Mouse (Mus musculus) heart, adult 18-20 months (tissue): ENCODE data around the gene Mast4. TPM values are rescaled to one million over a fixed set of nuclear protein-coding genes. Genes with fewer than 3 reads are reported as not detected.

Experiments used
- DNase-seq, 2 experiments: peaks; one replicate each; pipeline ENCODE4 v3.0.0; 2021 to 2022; ENCODE audit warnings: mixed read lengths in 1 of 2
- total RNA-seq, 2 experiments: library from RNA; stranded (reverse); gene quantifications; 2 replicates each; pipeline ENCODE4 v1.2.3; 2021

Gene Mast4
- total RNA-seq, 2 experiments from 2014 or later, result 21.4 to 30.3 TPM

DNA sequence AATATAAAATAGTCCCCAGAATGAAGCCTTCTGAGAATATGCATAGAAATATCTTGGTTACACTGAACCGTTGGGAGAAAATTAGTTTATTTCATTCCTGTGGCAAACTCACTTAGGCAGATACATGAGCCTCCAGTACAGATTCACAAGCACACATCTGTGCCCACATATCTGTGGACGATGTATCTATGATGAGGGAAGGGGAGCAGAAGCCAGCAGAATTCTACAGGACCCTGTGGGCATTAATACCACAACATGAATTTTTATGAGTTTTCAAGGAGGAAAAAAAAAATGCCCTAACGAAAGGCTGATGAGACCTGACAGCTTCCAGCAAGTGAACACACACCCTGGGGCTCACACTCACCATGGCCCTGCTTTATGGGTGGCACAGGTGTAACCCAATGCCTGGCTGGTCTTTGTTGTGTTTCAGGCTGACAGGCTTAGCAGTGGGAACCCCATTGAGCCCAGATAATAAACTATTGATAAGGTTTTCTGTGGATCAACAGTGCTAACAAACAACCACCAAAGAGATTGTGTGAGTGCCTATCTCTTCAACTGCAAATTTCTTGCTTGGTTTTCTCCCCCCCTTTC lies 17.4 kb downstream of the Mast4 start:
- DNase-seq, result no peak

DNA sequence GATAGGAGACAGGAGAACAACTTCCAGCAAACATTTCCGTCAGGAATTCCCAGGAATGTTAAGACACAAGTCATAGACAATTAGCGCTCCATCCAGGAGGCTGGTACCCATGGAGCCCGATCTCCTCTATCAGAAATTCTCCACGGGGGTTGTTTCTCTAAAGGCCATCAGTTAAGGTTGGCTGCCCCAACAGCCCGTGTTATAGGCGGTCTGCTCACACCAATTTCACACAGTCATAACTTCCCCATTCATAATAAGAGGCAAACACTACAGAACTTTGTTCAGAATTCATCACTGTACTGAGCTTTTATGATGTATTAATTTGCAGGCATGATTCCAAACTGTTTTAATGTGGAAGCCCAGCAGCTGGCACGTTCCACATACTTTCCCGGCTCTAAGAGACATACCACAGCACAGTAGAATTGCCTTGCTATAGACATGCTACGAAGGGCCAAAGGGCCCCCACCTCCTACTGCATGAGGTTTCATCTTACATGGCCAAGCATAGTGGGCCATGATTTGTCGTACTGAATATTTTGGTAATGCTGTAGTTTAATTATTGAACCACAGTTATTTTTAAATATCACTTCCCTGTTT lies 19.1 kb downstream of the Mast4 start:
- DNase-seq, result no peak

DNA sequence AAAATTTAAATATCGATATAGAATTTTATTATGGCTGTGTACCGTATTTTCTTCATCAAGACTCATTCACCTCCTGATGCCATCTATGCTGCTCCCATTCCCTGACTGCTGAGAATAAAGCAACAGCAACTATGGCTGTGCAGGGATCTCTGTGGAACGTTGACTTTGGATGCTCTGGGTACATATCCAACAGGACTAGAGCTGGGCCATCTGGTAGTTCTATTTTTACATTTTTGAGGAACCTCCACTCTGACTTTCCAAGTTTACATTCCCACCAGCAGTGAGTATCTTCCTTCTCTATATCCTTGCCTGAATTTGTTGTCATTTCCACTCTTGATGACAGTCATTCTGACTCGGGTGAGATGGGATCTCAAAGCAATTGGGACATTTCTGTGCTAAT lies 26.0 kb downstream of the Mast4 start:
- no peak for DNase-seq

DNA sequence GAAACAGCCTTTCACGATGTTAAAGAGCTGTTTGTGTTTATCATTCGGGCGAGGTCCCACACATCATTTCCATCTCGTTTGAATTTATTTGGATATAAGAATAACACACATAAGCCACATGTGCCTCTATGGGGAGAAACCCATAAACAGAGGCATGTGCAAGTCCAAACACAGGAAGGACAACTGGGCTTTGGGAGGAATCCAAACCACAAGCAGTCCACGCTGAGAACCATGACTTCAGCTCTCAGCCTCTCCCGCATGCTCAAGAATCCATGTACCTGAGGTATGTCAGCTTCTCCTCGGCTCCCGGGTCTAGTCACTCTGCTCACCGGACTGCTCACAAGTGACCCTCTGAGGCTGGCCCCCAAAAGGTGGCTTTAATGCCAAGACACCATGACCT lies 30.5 kb downstream of the Mast4 start:
- DNase-seq, result no peak

DNA sequence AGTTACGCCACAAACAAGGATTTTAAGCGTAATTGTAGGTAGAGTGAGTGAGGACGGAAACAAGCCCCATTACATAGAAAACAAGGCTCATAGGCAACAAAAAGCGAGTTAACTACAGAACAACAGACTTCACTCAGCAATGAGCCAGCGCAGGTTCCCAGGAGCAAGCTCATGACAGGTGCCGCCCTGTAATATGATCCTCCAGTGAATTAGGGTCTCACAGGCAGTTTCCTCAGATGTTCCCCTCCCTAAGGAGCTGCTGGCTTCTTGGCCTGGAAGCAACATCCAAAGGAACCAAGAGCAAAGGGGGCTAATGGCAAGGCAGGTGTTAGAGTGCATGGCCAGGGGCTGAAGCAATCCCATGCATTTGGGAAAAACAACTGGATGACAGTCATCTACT lies 31.8 kb downstream of the Mast4 start:
- no peak for DNase-seq

DNA sequence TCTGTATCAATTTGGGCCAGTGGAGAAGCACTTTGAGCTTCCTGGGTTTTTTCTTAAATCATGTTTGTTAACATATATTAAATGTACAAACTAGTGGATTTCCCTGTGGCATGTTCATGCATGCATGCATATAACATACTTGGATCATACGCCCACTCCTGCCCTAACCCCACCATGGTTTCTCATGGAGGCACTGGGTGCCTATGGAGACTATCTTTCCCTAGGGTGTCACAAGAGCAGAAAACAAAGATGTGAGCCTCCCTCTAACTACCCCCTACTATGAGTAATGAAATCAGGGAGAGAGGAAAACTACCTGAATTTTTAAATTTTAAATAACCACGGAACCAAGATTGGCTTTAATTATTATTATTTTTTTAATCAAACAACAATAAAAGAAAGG lies 32.2 kb downstream of the Mast4 start:
- no peak for DNase-seq

DNA sequence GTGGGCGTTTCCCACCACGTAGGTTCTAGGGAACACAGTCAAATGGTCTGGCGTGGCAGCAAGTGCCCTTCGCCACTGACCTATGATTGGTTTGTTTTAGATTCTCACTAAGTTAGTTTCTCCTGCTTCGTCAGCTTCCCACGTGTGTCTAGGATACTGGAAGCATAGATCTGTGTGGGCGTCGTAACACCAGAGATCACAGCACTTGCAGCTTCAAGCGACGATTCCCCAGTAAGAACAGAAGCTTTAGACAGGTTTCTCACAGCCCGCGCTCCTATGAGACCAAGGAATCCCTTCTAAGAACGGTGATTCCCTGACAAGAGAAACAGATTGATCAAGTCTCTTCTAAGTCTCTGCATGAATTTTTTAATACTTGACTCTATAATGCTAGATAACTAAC lies 39.9 kb downstream of the Mast4 start:
- DNase-seq, result no peak

DNA sequence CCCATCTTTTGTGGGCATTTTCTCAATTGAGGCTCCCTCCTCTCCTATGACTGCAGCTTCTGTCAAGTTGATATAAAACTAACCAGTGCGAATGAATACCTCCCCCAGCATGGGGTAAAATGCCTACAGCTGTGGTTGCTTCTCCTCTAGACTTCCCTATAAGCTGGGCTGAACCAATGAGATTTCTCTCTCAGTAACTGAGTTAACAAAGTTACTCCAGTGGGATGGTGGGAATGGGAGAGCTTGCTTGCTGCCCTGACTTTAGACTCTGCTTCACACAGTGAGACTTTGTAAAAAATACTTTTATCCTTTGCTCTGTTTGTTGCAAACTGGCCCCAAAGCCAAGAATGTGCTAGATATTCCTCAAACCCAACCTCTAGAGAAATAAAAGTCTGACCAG lies 41.2 kb downstream of the Mast4 start:
- peak; percentile 14 to 16 for DNase-seq

DNA sequence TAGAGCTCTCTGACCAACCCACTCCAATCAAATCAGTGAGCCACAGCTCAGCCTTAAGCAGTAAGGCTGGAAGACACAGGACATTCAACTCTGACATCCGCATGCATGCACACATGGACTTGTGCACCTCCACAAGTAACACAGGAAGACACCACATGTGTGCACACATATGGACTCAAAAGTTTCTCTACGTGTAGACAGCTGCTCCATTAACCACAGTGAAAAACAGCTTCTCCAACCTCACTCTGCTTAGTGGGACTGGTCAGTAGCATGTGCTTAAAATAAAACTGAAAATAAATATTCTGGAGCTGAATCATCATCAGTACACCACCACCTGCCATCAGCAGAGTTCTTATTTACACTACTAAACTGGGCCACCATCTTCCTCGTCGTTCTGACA lies 43.2 kb downstream of the Mast4 start:
- no peak for DNase-seq

DNA sequence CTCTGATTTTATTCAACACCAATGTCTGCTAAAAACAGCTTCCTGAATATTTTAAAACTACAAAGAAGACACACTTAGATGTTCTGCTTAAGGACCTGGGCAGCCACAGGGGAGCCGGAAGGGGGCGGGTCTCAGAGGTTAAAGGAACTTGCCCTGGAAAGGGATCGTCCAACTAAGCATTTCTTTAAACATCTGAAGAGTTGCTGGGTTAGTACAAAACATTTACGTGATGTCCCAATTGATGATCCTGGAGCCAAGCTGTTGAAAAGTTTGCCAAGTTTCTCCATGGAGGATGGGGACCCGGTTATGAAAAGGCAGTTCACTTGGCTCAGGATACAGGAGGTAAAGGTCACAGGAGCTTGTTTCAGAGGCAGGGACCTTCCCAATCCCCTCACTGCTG lies 48.5 kb downstream of the Mast4 start:
- peak; percentile 27 to 36 for DNase-seq

DNA sequence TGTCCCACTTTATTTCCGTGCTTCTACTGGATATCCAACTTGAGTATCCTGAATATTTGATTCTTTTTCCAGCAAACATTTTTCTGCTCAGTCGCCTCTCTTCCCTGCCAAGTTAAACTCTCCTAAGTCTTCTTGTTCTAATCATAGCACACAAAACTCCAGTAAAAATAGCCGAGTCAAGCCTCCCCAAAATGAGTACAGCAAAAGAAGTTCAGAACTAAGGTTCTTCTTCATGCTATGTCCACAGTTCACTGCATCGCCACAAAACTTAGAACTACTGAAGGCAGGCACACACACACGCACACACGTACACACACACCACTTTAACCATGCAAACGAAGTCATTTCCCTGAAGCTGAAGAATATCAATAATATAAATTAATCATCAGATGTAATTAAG lies 49.3 kb downstream of the Mast4 start:
- peak in 1 of 2 experiments; percentile 13 for DNase-seq

DNA sequence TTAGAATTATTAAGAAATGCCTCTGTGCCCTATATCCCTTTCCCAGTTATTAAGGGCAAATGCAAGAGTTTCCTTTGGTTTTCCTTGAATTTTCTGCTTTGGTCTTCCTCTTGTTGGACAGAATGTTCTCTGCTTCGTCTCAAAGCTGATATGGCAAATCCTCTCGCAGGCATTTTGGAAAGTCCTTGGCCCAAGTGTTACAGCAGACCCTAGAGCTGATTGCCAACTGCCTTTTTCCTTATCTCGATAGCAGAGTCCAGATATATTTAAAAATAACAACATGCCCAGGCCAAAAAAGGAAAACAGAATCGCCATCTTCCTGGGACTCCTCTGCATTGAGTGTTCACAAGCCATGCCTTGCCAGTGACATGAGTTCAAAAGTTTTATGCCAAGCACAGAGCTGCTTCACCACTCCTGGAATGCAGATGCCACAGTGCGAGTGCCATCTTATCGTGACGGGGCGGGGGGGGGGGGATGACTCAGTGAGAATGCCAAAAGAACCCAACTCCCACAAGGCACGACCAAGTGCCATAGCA lies 63.4 kb downstream of the Mast4 start:
- peak; percentile 41 to 66 for DNase-seq

DNA sequence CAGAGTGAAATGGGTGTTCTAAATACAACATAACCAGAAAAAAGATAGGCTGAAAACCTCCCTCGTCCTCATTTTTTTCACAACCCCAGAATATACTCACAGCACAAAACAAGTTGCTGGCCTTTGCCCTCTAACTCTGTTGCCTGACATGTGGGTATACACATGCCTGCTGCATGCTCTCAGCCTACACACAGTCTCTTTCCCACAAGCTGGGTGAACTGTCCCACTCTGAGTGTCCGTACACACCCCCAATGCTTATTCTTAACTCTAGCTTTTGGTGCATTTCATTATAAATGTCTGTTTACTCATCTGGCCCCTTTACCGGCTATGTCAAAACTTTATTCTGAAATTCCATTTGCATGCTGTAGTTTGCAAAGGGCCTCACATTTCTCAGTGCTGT lies 71.6 kb downstream of the Mast4 start:
- DNase-seq, result no peak

DNA sequence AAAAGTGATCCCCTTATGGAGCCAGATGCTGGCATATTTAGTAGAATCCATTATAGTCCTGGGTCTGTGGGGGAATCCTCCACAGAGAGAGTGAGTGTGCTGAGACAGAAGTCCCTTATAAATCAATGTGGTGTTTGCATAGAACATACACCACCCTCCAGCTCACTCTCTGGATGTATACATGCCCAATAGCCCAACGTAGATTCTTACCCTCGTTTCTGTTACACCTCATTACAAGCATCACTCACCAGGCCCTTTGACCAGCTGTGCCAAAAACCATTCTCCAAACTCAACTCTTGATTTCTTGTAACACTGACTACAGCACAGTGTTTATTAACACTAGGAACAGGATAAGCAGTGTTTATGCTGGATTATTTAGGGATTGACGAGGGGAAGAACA lies 72.2 kb downstream of the Mast4 start:
- no peak for DNase-seq

DNA sequence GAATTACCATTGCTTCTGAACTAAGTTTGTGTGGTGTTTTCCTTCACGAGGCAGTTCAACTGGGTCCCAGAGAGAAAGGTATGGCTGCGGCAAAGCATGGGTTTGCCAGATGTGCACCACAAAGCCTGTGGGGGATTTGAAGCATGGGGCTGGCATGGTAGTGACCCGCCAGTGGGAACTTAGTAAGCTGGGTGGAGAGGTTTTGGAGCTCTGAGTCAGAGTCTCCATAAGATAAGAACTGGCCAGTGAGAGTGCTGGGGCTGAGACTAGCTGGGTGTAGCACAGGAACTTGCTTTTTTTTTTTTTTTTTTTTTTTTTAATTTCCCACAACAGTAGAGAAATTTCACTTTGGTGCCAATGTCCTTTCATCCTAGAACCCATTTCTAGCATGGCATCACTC lies 73.9 kb downstream of the Mast4 start:
- peak; percentile 31 to 60 for DNase-seq

DNA sequence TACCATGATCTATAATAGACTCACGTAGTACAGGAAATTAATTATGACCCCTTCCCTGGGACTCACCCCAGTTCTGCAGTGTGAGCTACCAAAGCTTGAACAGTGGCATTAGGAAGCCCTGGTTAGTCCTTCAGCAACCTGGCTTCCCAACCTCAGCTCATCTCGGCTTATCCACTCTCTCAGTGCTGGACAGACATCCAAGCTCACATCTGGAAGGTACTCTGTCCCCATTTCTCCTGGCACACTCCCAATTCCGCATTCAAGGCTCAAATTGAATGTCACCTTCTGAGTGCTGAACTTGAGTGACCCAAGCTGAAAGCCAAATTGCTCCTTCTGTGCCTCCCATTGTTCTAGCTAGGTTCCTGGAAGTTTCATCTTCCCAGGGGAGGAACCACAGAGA lies 76.2 kb downstream of the Mast4 start:
- peak; percentile 19 to 34 for DNase-seq

DNA sequence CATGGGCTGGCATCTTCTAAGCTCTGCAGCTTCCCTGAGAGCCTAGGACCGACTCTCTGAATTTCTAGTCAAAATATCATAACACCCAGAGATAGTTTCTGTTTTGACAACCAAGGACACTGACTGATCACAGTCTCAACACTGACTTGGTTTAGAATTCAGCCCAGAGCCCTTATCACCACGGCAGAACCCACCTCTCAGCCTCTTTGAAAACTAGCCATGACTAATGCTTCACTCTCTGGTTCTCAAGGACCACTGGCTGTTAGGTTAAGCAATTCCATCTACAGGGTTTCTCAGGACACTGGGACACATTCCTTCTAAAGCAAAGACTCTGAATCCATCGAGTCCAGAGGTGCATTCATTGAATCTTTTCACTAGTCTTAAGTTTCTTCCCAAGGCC lies 79.4 kb downstream of the Mast4 start:
- DNase-seq, result no peak

DNA sequence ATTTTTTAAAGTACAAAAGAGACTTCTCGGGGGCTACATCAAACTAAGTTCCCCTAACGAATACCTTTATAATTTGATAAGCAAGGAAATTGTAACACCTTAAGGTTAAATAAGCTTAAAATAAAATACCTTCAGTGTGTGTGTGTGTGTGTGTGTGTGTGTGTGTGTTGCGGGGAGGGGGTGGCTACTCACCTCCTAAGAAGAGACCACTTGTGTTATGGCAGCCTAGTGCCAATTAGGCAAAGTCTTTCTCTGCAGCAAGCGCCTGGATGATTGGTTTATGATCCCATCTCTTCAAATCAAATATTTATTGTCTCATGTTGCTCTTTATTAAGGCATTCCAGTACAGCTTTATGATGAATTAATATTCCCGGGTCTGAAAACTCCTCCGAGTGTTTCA lies 81.2 kb downstream of the Mast4 start:
- DNase-seq, result no peak

DNA sequence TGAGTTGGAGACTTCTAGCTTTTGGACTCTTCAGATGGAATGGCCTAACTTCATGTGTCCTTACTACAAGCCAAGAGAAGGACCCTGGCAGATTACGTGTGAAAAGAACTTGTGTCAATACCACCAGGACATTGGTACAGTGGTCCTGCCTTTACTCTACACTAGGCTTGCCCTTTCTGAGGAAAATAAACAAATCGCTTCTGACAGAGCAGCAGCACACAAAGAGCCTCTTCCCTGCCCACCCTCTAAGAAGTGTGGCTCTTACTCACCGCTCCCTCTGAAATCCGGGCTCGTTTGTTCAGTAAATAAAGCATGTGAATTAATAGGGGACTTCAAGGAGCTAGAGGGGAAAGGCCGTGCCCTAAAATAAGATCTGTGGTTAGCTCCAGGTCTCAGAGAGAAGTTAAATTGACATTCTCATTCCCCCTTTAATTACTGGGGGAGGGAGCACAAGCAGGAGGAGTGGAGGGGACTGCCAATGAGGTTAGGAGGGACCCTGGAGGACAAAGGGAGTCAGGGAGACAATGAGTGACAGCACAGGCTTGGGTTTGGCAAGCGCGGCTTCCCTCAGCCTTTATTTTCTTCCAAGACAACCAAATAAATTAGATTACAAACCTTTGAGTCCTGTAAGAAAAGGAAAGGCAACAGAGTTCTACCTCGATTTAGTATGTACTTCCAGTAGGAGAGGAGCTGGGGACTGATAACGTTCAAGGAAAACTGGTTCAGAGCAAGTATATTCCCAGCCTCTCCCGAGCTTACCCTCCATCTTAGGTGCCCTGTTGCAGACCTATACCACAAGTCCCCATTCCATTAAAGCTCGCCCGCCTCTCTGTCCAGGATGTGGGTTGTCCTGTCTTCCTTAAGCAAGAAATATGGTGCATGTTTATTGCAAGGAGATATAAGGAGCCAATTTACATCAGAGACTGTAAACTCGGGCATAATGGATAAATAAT lies 85.9 kb downstream of the Mast4 start:
- DNase-seq, result no peak

DNA sequence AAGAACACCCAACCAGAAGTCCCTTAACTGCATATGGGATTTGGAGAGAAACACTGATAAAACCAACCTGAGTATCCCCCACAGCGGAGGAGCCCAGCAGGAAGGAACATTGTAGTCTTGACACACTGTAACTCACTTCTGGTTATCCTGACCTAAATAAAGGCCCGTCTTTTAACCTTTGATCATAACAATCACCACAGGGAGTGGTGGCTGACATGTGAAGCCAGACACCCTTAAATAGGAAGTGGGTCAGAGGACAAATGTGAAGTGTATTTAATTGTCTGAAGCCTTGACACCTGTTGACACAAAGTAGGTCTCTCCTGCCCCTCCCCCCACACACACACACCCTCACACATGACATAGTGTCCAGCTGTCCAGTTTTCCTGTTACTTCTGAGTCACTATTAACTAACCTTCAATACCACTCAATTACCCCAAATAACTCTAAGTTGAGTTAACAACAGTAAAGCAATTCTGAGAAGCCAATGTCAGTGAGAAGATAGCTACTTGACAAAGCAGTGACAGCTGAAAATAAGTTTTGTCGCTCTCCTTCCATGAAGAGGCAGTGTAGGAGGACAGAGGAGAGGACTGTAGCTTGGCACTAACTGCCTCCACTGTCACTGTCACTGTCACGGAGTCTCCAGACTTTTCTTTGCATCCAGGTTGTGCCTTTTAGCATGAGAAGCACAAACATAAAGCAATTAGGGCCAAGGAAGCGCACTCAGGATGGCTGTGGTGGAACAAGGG lies 87.2 kb downstream of the Mast4 start:
- DNase-seq, result no peak

DNA sequence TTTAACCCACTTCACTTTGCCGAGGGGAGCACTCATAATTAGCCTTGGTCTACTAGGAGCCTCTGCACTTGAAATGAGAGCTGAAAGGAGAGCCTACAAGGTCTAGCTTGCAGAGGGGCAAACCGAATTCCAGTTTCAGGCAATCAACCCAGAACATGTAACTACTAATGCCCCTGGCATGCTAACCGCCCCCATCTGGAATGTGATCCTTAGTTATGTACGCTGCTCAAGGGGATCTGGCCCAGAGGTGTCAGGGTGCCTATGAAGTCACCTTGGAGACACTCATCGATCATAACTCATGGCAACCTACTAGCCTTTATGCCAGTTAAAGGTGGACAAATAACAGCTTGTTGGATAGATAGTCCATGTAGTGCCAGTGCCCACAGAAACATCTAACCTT lies 88.9 kb downstream of the Mast4 start:
- DNase-seq, result no peak

DNA sequence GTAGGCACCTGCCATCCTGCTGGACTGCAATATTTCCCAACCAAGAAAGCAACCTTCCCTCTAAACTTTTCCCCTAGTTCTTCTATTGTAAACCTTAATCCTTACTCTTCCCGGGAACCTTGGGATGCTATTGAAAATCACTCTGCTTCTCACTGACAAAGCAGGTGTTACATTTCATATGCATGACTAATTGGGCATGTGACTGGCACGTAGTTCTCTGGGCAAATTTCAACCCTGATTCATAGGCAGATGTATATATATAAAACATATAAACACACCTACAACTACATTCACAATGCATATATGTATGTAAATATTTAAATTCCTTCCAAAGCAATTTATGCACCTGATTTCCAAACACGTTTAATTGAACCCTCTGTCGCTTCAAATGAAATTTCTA lies 90.2 kb downstream of the Mast4 start:
- no peak for DNase-seq

DNA sequence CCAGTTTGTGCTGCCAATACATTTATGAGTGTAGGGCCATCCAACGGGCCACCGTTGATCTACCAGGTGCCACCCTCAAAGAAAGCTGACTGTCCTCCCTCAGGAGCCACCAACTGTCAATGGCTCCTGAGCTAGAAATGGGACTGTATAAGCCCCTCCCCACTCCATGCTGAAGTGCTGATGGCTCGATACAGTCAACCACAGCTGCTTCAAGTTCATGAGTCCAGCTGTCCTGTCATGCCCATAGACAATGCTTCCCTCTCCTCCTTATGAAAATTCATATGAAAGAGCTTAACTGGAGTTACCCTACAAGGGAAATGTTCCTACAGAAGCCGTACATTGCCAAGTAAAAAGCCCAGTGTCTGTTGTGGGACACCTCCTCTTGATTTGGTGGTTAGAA lies 93.2 kb downstream of the Mast4 start:
- no peak for DNase-seq
